8 mouse cellular contexts compared by ENCODE assay signal in the genomic region with DNA sequence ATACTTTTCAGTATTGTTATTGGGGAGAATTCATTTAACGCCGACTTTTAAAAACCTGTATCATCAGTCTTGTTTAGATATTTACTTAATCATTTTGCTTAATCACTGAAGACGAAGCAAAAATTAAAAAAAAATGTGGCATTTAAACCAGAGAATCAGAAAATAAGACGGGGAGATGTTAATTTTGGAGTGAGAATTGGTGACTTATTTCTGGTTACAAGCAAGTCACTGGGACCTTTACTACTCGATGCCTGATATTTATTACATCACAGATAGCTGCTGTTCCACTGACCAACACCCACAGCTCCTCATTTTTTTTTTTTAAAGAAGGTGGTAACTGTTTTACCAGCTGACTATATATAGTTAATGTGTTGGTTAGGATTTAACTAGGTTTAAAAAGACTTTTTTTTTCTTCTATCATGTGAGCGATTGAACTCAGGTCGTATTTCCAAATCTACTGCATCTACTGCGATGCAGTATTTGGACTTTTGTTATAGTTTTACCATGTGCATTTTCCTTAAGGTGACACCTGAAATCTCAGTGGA. TPM values are rescaled to one million over a fixed set of nuclear protein-coding genes. Genes with fewer than 3 reads are reported as not detected.
DNase-seq lines count a peak whose midpoint lies in the region; ATAC-seq and TF ChIP-seq lines count a peak whose summit lies in the region.

No protein-coding gene starts in this region.

- no peak overlapping the region for H3ac ChIP-seq in C2C12 (ENCODE audit: control insufficient read depth, insufficient read length, low read depth)

- TF ChIP-seq CTCF in gastrocnemius, adult 2 months (IDR thresholded peaks at IDR 0.05): no peak
- TF ChIP-seq CTCF in C2C12 (IDR thresholded peaks at IDR 0.05; ENCODE audit: control insufficient read depth, insufficient read depth, insufficient read length): no peak

- WGBS in forebrain, embryonic 10.5 days: 32% methylated on average over 8 of the region's 8 CpGs
- WGBS in liver, embryonic 13.5 days (ENCODE audit: insufficient replicate concordance): 22% methylated on average over 8 of the region's 8 CpGs

- peak overlapping the region; percentile 60 for H3K4me2 ChIP-seq in liver, embryonic 13.5 days

- peaks cover 61% of the 10 kb centered on the region for H3K79me2 ChIP-seq in C2C12 (ENCODE audit: control insufficient read depth, insufficient read depth)

- peaks cover 57% of the 10 kb centered on the region for H3K79me3 ChIP-seq in C2C12 (ENCODE audit: low read depth)

- peak overlapping the region; percentile 99 for H3K27ac ChIP-seq in gastrocnemius, adult 2 months
- peak overlapping the region; percentile 99 for H3K27ac ChIP-seq in forebrain, embryonic 10.5 days
- no peak overlapping the region; the same call in 1 of the 2 replicates for H3K27ac ChIP-seq in liver, embryonic 13.5 days

- H3K4me1 ChIP-seq in forebrain, embryonic 10.5 days: peaks cover 13% of the 10 kb centered on the region
- peaks cover 45% of the 10 kb centered on the region for H3K4me1 ChIP-seq in liver, embryonic 13.5 days (replicated peaks)

- peak overlapping the region; percentile 99 for H3K9ac ChIP-seq in liver, embryonic 13.5 days

- no peaks in the 10 kb centered on the region; the same call in 1 of the 2 replicates for H3K9me3 ChIP-seq in forebrain, embryonic 10.5 days
- H3K9me3 ChIP-seq in liver, embryonic 13.5 days (replicated peaks): no peaks in the 10 kb centered on the region

- H3K4me3 ChIP-seq in gastrocnemius, adult 2 months: peak overlapping the region; percentile 83
- H3K4me3 ChIP-seq in C2C12 (ENCODE audit: insufficient read depth, poor library complexity, severe bottlenecking): peak overlapping the region; percentile 60
- H3K4me3 ChIP-seq in forebrain, embryonic 10.5 days: peak overlapping the region; percentile 94
- H3K4me3 ChIP-seq in liver, embryonic 13.5 days (replicated peaks): peak overlapping the region; percentile 94

- no peak for DNase-seq in gastrocnemius, adult 2 months
- DNase-seq in gastrocnemius, postnatal 10 days: no peak
- no peak for DNase-seq in forebrain, embryonic 10.5 days (ENCODE audit: extremely low spot score, low spot score)
- DNase-seq in liver, embryonic 13.5 days: no peak
- DNase-seq in thymus, postnatal 4 days: no peak
- DNase-seq in embryo, embryonic 9.5 days (ENCODE audit: extremely low spot score): no peak
- no peak for DNase-seq in cerebellum, adult 11-12 months

- H3K36me3 ChIP-seq in C2C12 (ENCODE audit: control insufficient read depth, insufficient read depth): peaks cover 21% of the 10 kb centered on the region
- H3K36me3 ChIP-seq in forebrain, embryonic 10.5 days (replicated peaks): peaks cover 41% of the 10 kb centered on the region
- H3K36me3 ChIP-seq in liver, embryonic 13.5 days: peaks cover 17% of the 10 kb centered on the region

- ATAC-seq in liver, embryonic 13.5 days (ENCODE audit: low read depth): no peak

- H3K27me3 ChIP-seq in C2C12 (ENCODE audit: control insufficient read depth, insufficient read depth, insufficient read length): no peaks in the 10 kb centered on the region
- H3K27me3 ChIP-seq in forebrain, embryonic 10.5 days (ENCODE audit: poor library complexity, severe bottlenecking): no peaks in the 10 kb centered on the region
- H3K27me3 ChIP-seq in liver, embryonic 13.5 days: no peaks in the 10 kb centered on the region

- intact Hi-C loops in gastrocnemius, adult 2 months (cut with DNase I): loop anchor here (5.0 to 10.0 kb wide), 4 partner anchors 53 to 210 kb away; a partner anchor contains a TSS

TF ChIP-seq in C2C12, 6 proteins besides CTCF, POLR2A, EP300 and RAD21:
- TF ChIP-seq CEBPB (IDR thresholded peaks at IDR 0.05; ENCODE audit: low read depth) (no peak), MYOG (IDR thresholded peaks at IDR 0.05; ENCODE audit: control insufficient read depth, extremely low read depth, insufficient read length) (no peak), FOSL1 (IDR thresholded peaks at IDR 0.05; ENCODE audit: insufficient read depth, low read length, poor library complexity, severe bottlenecking) (no peak), MYOD1 (IDR thresholded peaks at IDR 0.05; ENCODE audit: control insufficient read depth, insufficient read length, low read depth) (no peak), MAX (IDR thresholded peaks at IDR 0.05) (no peak), USF1 (IDR thresholded peaks at IDR 0.05; ENCODE audit: low read depth) (no peak)

RNA-seq across cellular contexts. Expression of a gene that starts 1.1 kb away (rescaled TPM):
- 100 to 1,000 TPM; 119 to 136 TPM for total RNA-seq in gastrocnemius, adult 2 months (2021)
- 10 to 100 TPM; 80.2 to 92.4 TPM for total RNA-seq in gastrocnemius, postnatal 10 days (2021)
- 35.2 TPM for polyA plus RNA-seq in C2C12 (2012; fragmentation: generic; extraction: Trizol)
- 15.7 and 18.1 TPM in 2 replicates for polyA plus RNA-seq in forebrain, embryonic 10.5 days (2016; fragmentation: Nextera tagmentation; extraction: Ambion mirVana)
- 14.8 and 15.6 TPM in 2 replicates for polyA plus RNA-seq in liver, embryonic 13.5 days (2015; fragmentation: Nextera tagmentation; extraction: Ambion mirVana)

RNA-seq across cellular contexts. Expression of a gene that starts 51.9 kb away (rescaled TPM):
- total RNA-seq in gastrocnemius, adult 2 months (2021): 1 to 10 TPM; 6.4 to 8.0 TPM
- 10 to 100 TPM; 16.5 to 19.4 TPM for total RNA-seq in gastrocnemius, postnatal 10 days (2021)
- 41.4 TPM for polyA plus RNA-seq in C2C12 (2012; fragmentation: generic; extraction: Trizol)
- 142 and 146 TPM in 2 replicates for polyA plus RNA-seq in forebrain, embryonic 10.5 days (2016; fragmentation: Nextera tagmentation; extraction: Ambion mirVana)
- 101 and 125 TPM in 2 replicates for polyA plus RNA-seq in liver, embryonic 13.5 days (2015; fragmentation: Nextera tagmentation; extraction: Ambion mirVana)

RNA-seq across cellular contexts. Expression of a gene that starts 52.0 kb away (rescaled TPM):
- total RNA-seq in gastrocnemius, adult 2 months (2021): 10 to 100 TPM; 48.9 to 54.8 TPM
- 10 to 100 TPM; 48.2 to 50.7 TPM for total RNA-seq in gastrocnemius, postnatal 10 days (2021)
- polyA plus RNA-seq in C2C12 (2012; fragmentation: generic; extraction: Trizol): 16.1 TPM
- 57.0 and 58.1 TPM in 2 replicates for polyA plus RNA-seq in forebrain, embryonic 10.5 days (2016; fragmentation: Nextera tagmentation; extraction: Ambion mirVana)
- 35.5 and 45.3 TPM in 2 replicates for polyA plus RNA-seq in liver, embryonic 13.5 days (2015; fragmentation: Nextera tagmentation; extraction: Ambion mirVana)

RNA-seq across cellular contexts. Expression of a gene that starts 59.4 kb away (rescaled TPM):
- not detected for total RNA-seq in gastrocnemius, adult 2 months (2021)
- under 1 TPM in 1 of 2 experiments, not detected in 1; 0.23 TPM for total RNA-seq in gastrocnemius, postnatal 10 days (2021)
- 0.06 TPM for polyA plus RNA-seq in C2C12 (2012; fragmentation: generic; extraction: Trizol)
- not detected in 2 replicates for polyA plus RNA-seq in forebrain, embryonic 10.5 days (2016; fragmentation: Nextera tagmentation; extraction: Ambion mirVana)
- not detected in 2 replicates for polyA plus RNA-seq in liver, embryonic 13.5 days (2015; fragmentation: Nextera tagmentation; extraction: Ambion mirVana)
